Mouse (Mus musculus) CH12.LX (cell line): ENCODE results near the gene Nenf. TPM values are rescaled to one million over a fixed set of nuclear protein-coding genes. Genes with fewer than 3 reads are reported as not detected.

Experiments used
- DNase-seq: peaks from one replicate; pipeline ENCODE4 v3.0.0-alpha.2; 2013; ENCODE audit errors: extremely low read depth
- H3K27ac ChIP-seq: 2 replicates; pipeline ENCODE4 v1.5.1; 2012; ENCODE audit warnings: low read depth, mild to moderate bottlenecking, control low read depth, moderate library complexity; ENCODE audit not compliant: insufficient read depth
- H3K27me3 ChIP-seq: replicated peaks from 2 replicates; pipeline ENCODE3; 2012; ENCODE audit warnings: inconsistent platforms
- H3K36me3 ChIP-seq, 2 experiments: replicated peaks in 1 of 2; 2 replicates each; pipeline versions ENCODE3 to v1.6.1; 2012; ENCODE audit warnings: inconsistent platforms in 1 of 2, low read length in 1 of 2, mild to moderate bottlenecking in 1 of 2, mixed read lengths in 1 of 2, moderate library complexity in 1 of 2; ENCODE audit not compliant: control insufficient read depth in 1 of 2, insufficient read depth in 1 of 2
- H3K4me1 ChIP-seq, 2 experiments: 2 replicates each; pipeline ENCODE4 v1.6.1; 2012; ENCODE audit warnings: inconsistent platforms in 1 of 2, moderate library complexity in 1 of 2; ENCODE audit not compliant: insufficient read depth in 2 of 2, control insufficient read depth in 1 of 2
- H3K4me2 ChIP-seq: 2 replicates; pipeline ENCODE4 v1.6.1; 2012; ENCODE audit warnings: low read depth, mild to moderate bottlenecking, control low read depth; ENCODE audit not compliant: poor library complexity, insufficient read depth, severe bottlenecking
- H3K4me3 ChIP-seq, 3 experiments: fragments of 150-350 bp in 1 of 3; sonication (generic) in 1 of 3; replicated peaks in 1 of 3; 2 replicates each; pipeline versions ENCODE3 to v1.5.1; 2011 to 2012; ENCODE audit warnings: low read depth in 2 of 3, low read length in 2 of 3, mild to moderate bottlenecking in 2 of 3, moderate library complexity in 2 of 3, control low read depth in 1 of 3, improper control_type of control experiment in 1 of 3, inconsistent platforms in 1 of 3, mixed read lengths in 1 of 3; ENCODE audit not compliant: poor library complexity in 1 of 3
- H3K79me2 ChIP-seq: replicated peaks from 2 replicates; pipeline ENCODE4 v1.6.1; 2012; ENCODE audit warnings: mild to moderate bottlenecking, moderate library complexity; ENCODE audit not compliant: control insufficient read depth, poor library complexity, insufficient read depth, severe bottlenecking; ENCODE audit errors: extremely low read depth
- H3K9ac ChIP-seq: 2 replicates; pipeline ENCODE4 v1.6.1; 2012; ENCODE audit warnings: low read depth, mild to moderate bottlenecking, control low read depth, moderate library complexity; ENCODE audit not compliant: insufficient read depth
- H3K9me3 ChIP-seq: replicated peaks from 2 replicates; pipeline ENCODE3; 2012; ENCODE audit warnings: low read length, inconsistent platforms, mixed read lengths
- BHLHE40 ChIP-seq: IDR thresholded peaks from 2 replicates; pipeline ENCODE4 v1.6.1; 2011; ENCODE audit warnings: mild to moderate bottlenecking, low read depth, low read length, improper control_type of control experiment
- CHD1 ChIP-seq: IDR thresholded peaks from 2 replicates; pipeline ENCODE4 v1.6.1; 2012; ENCODE audit warnings: low read depth, low read length, improper control_type of control experiment, inconsistent platforms
- CHD2 ChIP-seq: IDR thresholded peaks from 2 replicates; pipeline ENCODE4 v1.6.1; 2011; ENCODE audit warnings: low read length, improper control_type of control experiment
- CTCF ChIP-seq, 2 experiments: IDR thresholded peaks in 1 of 2; conservative IDR thresholded peaks in 1 of 2; 2 replicates each; pipeline ENCODE4 v1.5.1; 2011 to 2012; ENCODE audit warnings: low read depth in 2 of 2, low read length in 2 of 2, improper control_type of control experiment in 1 of 2, inconsistent platforms in 1 of 2, mild to moderate bottlenecking in 1 of 2, moderate library complexity in 1 of 2
- E2F4 ChIP-seq: IDR thresholded peaks from 2 replicates; pipeline ENCODE4 v1.6.1; 2011; ENCODE audit warnings: low read depth, low read length, improper control_type of control experiment; ENCODE audit not compliant: insufficient replicate concordance
- ELF1 ChIP-seq: IDR thresholded peaks from 2 replicates; pipeline ENCODE4 v1.6.1; 2014; ENCODE audit warnings: low read depth, mild to moderate bottlenecking, inconsistent platforms, low read length, improper control_type of control experiment
- EP300 ChIP-seq: IDR thresholded peaks from 2 replicates; pipeline ENCODE4 v1.6.1; 2011; ENCODE audit warnings: low read length, improper control_type of control experiment
- ETS1 ChIP-seq: conservative IDR thresholded peaks from 2 replicates; pipeline ENCODE4 v1.6.1; 2012; ENCODE audit warnings: low read depth, mild to moderate bottlenecking, inconsistent platforms, low read length, improper control_type of control experiment, moderate library complexity
- GABPA ChIP-seq: IDR thresholded peaks from 2 replicates; pipeline ENCODE4 v1.6.1; 2012; ENCODE audit warnings: low read depth, low read length, improper control_type of control experiment, inconsistent platforms; ENCODE audit not compliant: insufficient replicate concordance
- HCFC1 ChIP-seq: IDR thresholded peaks from 2 replicates; pipeline ENCODE4 v1.6.1; 2012; ENCODE audit warnings: low read depth, mild to moderate bottlenecking, inconsistent platforms, low read length, improper control_type of control experiment
- IRF4 ChIP-seq: IDR thresholded peaks from 2 replicates; pipeline ENCODE4 v1.6.1; 2014; ENCODE audit warnings: low read depth, mild to moderate bottlenecking, inconsistent platforms, low read length, improper control_type of control experiment
- JUN ChIP-seq: IDR thresholded peaks from 2 replicates; pipeline ENCODE4 v1.6.1; 2011; ENCODE audit warnings: low read depth, mild to moderate bottlenecking, low read length, improper control_type of control experiment, moderate library complexity; ENCODE audit not compliant: insufficient read depth
- JUND ChIP-seq: conservative IDR thresholded peaks from 2 replicates; pipeline ENCODE4 v1.6.1; 2011; ENCODE audit warnings: low read depth, low read length, improper control_type of control experiment
- KAT2A ChIP-seq: IDR thresholded peaks from 2 replicates; pipeline ENCODE4 v1.6.1; 2012; ENCODE audit warnings: low read length, improper control_type of control experiment, inconsistent platforms; ENCODE audit not compliant: insufficient replicate concordance
- MAFK ChIP-seq: IDR thresholded peaks from 2 replicates; pipeline ENCODE4 v1.6.1; 2011; ENCODE audit warnings: low read length, improper control_type of control experiment; ENCODE audit not compliant: insufficient replicate concordance
- MAX ChIP-seq: IDR thresholded peaks from 2 replicates; pipeline ENCODE4 v1.6.1; 2011; ENCODE audit warnings: low read length, improper control_type of control experiment
- MAZ ChIP-seq: IDR thresholded peaks from 2 replicates; pipeline ENCODE4 v1.6.1; 2012; ENCODE audit warnings: low read depth, mild to moderate bottlenecking, inconsistent platforms, low read length, improper control_type of control experiment, moderate library complexity
- MEF2A ChIP-seq: IDR thresholded peaks from 2 replicates; pipeline ENCODE4 v1.6.1; 2014; ENCODE audit warnings: low read depth, mild to moderate bottlenecking, inconsistent platforms, low read length, improper control_type of control experiment, borderline replicate concordance
- MXI1 ChIP-seq: IDR thresholded peaks from 2 replicates; pipeline ENCODE4 v1.6.1; 2011; ENCODE audit warnings: mild to moderate bottlenecking, low read depth, low read length, improper control_type of control experiment
- MYC ChIP-seq: IDR thresholded peaks from 2 replicates; pipeline ENCODE4 v1.6.1; 2011; ENCODE audit warnings: low read depth, mild to moderate bottlenecking, improper control_type of control experiment, low read length
- NELFE ChIP-seq: IDR thresholded peaks from 2 replicates; pipeline ENCODE4 v1.6.1; 2011; ENCODE audit warnings: low read depth, low read length, improper control_type of control experiment
- NRF1 ChIP-seq: IDR thresholded peaks from 2 replicates; pipeline ENCODE4 v1.6.1; 2014; ENCODE audit warnings: low read depth, mild to moderate bottlenecking, inconsistent platforms, low read length, improper control_type of control experiment, moderate library complexity
- PAX5 ChIP-seq: IDR thresholded peaks from 2 replicates; pipeline ENCODE4 v1.6.1; 2012; ENCODE audit warnings: low read length, inconsistent platforms, mixed read lengths
- POLR2A ChIP-seq: IDR thresholded peaks from 2 replicates; pipeline ENCODE4 v1.6.1; 2011; ENCODE audit warnings: low read depth, mild to moderate bottlenecking, improper control_type of control experiment, low read length
- POLR2AphosphoS2 ChIP-seq: IDR thresholded peaks from 2 replicates; pipeline ENCODE4 v1.6.1; 2011; ENCODE audit warnings: low read depth, low read length, improper control_type of control experiment
- RAD21 ChIP-seq: IDR thresholded peaks from 2 replicates; pipeline ENCODE4 v1.6.1; 2011; ENCODE audit warnings: low read depth, mild to moderate bottlenecking, low read length, improper control_type of control experiment, moderate library complexity
- RCOR1 ChIP-seq: conservative IDR thresholded peaks from 2 replicates; pipeline ENCODE4 v1.6.1; 2012; ENCODE audit warnings: low read depth, mild to moderate bottlenecking, inconsistent platforms, low read length, improper control_type of control experiment
- SIN3A ChIP-seq: IDR thresholded peaks from 2 replicates; pipeline ENCODE4 v1.6.1; 2012; ENCODE audit warnings: low read length, improper control_type of control experiment, inconsistent platforms
- SMC3 ChIP-seq: IDR thresholded peaks from 2 replicates; pipeline ENCODE4 v1.6.1; 2011; ENCODE audit warnings: low read depth, low read length, improper control_type of control experiment
- TBP ChIP-seq: conservative IDR thresholded peaks from 2 replicates; pipeline ENCODE4 v1.6.1; 2011; ENCODE audit warnings: low read depth, low read length, improper control_type of control experiment
- TCF12 ChIP-seq: IDR thresholded peaks from 2 replicates; pipeline ENCODE4 v1.6.1; 2014; ENCODE audit warnings: low read depth, mild to moderate bottlenecking, inconsistent platforms, low read length, improper control_type of control experiment
- UBTF ChIP-seq: IDR thresholded peaks from 2 replicates; pipeline ENCODE4 v1.6.1; 2012; ENCODE audit warnings: low read depth, mild to moderate bottlenecking, inconsistent platforms, low read length, improper control_type of control experiment, moderate library complexity
- USF1 ChIP-seq: IDR thresholded peaks from 2 replicates; pipeline ENCODE4 v1.6.1; 2014; ENCODE audit warnings: low read depth, mild to moderate bottlenecking, inconsistent platforms, low read length, improper control_type of control experiment
- USF2 ChIP-seq: conservative IDR thresholded peaks from 2 replicates; pipeline ENCODE4 v1.6.1; 2011; ENCODE audit warnings: low read depth, low read length, improper control_type of control experiment
- ZC3H11A ChIP-seq: IDR thresholded peaks from 2 replicates; pipeline ENCODE4 v1.6.1; 2012; ENCODE audit warnings: low read depth, mild to moderate bottlenecking, inconsistent platforms, low read length, improper control_type of control experiment
- ZKSCAN1 ChIP-seq: IDR thresholded peaks from 2 replicates; pipeline ENCODE4 v1.6.1; 2012; ENCODE audit warnings: low read depth, inconsistent platforms, low read length, improper control_type of control experiment, borderline replicate concordance
- ZMIZ1 ChIP-seq: IDR thresholded peaks from 2 replicates; pipeline ENCODE4 v1.6.1; 2012; ENCODE audit warnings: low read depth, mild to moderate bottlenecking, inconsistent platforms, low read length, improper control_type of control experiment
- ZNF384 ChIP-seq: IDR thresholded peaks from 2 replicates; pipeline ENCODE4 v1.6.1; 2012; ENCODE audit warnings: low read depth, low read length, improper control_type of control experiment, inconsistent platforms
- dilution Hi-C: fragments of 300-500 bp; cut with MboI; formaldehyde crosslinking; loops from 2 replicates; pipeline ENCODE4 v1.14.3; 2020; ENCODE audit warnings: low sequenced_read_pairs; ENCODE audit not compliant: extremely low pct_unique_long_range_greater_than_20kb, extremely low pct_ligation_motif_present
- in situ Hi-C: fragments of 300-500 bp; cut with MboI; formaldehyde crosslinking; loops from 3 replicates; pipeline ENCODE4 v1.14.3; 2019; ENCODE audit warnings: low sequenced_read_pairs, low pct_ligation_motif_present, low pct_unique_long_range_greater_than_20kb, mixed read lengths
- polyA plus RNA-seq: library from polyadenylated mRNA; unstranded; fragments of >175 nt; gene quantifications from 2 replicates; pipeline ENCODE4 v1.2.1, GENCODE M21; 2012; ENCODE audit warnings: low read depth; ENCODE audit not compliant: insufficient read length
- total RNA-seq, 2 experiments: library from RNA; depleted of rRNA; stranded (reverse); fragments of 300-350 nt in 1 of 2; fragments of >200 nt in 1 of 2; gene quantifications; 2 replicates each; pipeline ENCODE4 v1.2.3; 2012 to 2014

The Nenf gene
- total and polyA plus RNA-seq, 3 experiments = 28.8 to 86.7 (median 43.8) TPM

- dilution Hi-C loops (no loop called here), in situ Hi-C loops (loop anchor here (10.0 kb wide), 1 partner anchor 252 kb away; no protein-coding TSS in a partner anchor)
- TF ChIP-seq USF1 (no peak), BHLHE40 (0 out of 2 replicates have a peak, but pooled peaks have one; percentile 21), MAFK (no peak), MEF2A (peak; percentile 62; the same call in 1 of the 2 replicates), ZC3H11A (peak; percentile 21; the same call in 1 of the 2 replicates), CHD2 (no peak), JUN (no peak), ELF1 (peak; percentile 79), ETS1 (no peak), NELFE (peak; percentile 37; the same call in 1 of the 2 replicates), POLR2AphosphoS2 (no peak), UBTF (no peak), JUND (no peak), GABPA (no peak), MXI1 (peak; percentile 19; the same call in 1 of the 2 replicates), SIN3A (peak; percentile 57), MAX (no peak; the same call in 1 of the 2 replicates), MYC (0 out of 2 replicates have a peak, but pooled peaks have one; percentile 22), TBP (no peak), IRF4 (peak; percentile 20; the same call in 1 of the 2 replicates), ZMIZ1 (no peak; the same call in 1 of the 2 replicates), MAZ (peak; percentile 82), RAD21 (peak; percentile 81), POLR2A (peak; percentile 74), E2F4 (no peak), NRF1 (no peak), RCOR1 (peak; percentile 46; the same call in 1 of the 2 replicates), KAT2A (no peak), ZKSCAN1 (no peak), SMC3 (peak; percentile 69), TCF12 (peak; percentile 67), USF2 (no peak), ZNF384 (no peak), HCFC1 (peak; percentile 56; the same call in 1 of the 2 replicates), EP300 (no peak), CTCF (conservative IDR thresholded peaks at IDR 0.05 in 1 of 2, IDR thresholded peaks at IDR 0.05 in 1 of 2; ENCODE audit: low read depth in 2 of 2, low read length in 2 of 2) (peak; percentile 79 to 83), PAX5 (no peak), CHD1 (no peak)
- H3K4me1 ChIP-seq = peaks cover 6 to 23% of the 10 kb centered on the region in 2 experiments
- H3K9me3 ChIP-seq = peaks cover 3% of the 10 kb centered on the region
- no peaks in the 10 kb centered on the region for H3K79me2 ChIP-seq
- H3K27ac ChIP-seq = peak overlapping the region; percentile 65
- peaks cover 2 to 22% of the 10 kb centered on the region in 2 experiments for H3K36me3 ChIP-seq
- DNase-seq = peak; percentile 84
- no peaks in the 10 kb centered on the region for H3K27me3 ChIP-seq
- H3K4me2 ChIP-seq = peak overlapping the region; percentile 80
- peak overlapping the region; percentile 57 for H3K9ac ChIP-seq
- peak overlapping the region; percentile 51 to 78 (median 60) for H3K4me3 ChIP-seq
These were observed 5.5 kb downstream of the Nenf start for GRCm38 (mm10) chr1:191312513-191312941.
